Comparison of ENCODE assay signal across 7 mouse cellular contexts in genomic region chr3:96102100-96102872, GRCm38 (mm10). TPM values are rescaled to one million over a fixed set of nuclear protein-coding genes. Genes with fewer than 3 reads are reported as not detected.
DNase-seq lines count a peak whose midpoint lies in the region; ATAC-seq lines count a peak whose summit lies in the region.

No protein-coding gene starts in this region.

- peak overlapping the region; percentile 31 for H3K4me3 ChIP-seq in brown adipose tissue, adult 24 weeks (ENCODE audit: insufficient read depth, low read depth, low read length)
- H3K4me3 ChIP-seq in forebrain, embryonic 13.5 days, result peak overlapping the region; percentile 27
- H3K4me3 ChIP-seq in hindbrain, embryonic 13.5 days, result peak overlapping the region; percentile 27
- peak overlapping the region; percentile 13; the same call in 1 of the 2 replicates for H3K4me3 ChIP-seq in macrophage (ENCODE audit: inconsistent target)

- ATAC-seq in forebrain, embryonic 13.5 days, result peak; percentile 39; the same call in 1 of the 2 replicates
- ATAC-seq in hindbrain, embryonic 13.5 days (ENCODE audit: low FRiP score), result peak; percentile 34; the same call in 1 of the 2 replicates

- peak overlapping the region; percentile 54 for H3K4me2 ChIP-seq in forebrain, embryonic 13.5 days
- H3K4me2 ChIP-seq in hindbrain, embryonic 13.5 days, result peak overlapping the region; percentile 48

- 17% methylated on average over 14 of the region's 14 CpGs for WGBS in forebrain, embryonic 13.5 days
- 17% methylated on average over 14 of the region's 14 CpGs for WGBS in hindbrain, embryonic 13.5 days
- 38% methylated on average over 14 of the region's 14 CpGs for WGBS in macrophage (ENCODE audit: missing documents)

- no peak overlapping the region for H3K27ac ChIP-seq in brown adipose tissue, adult 24 weeks (replicated peaks; ENCODE audit: low read depth, low read length)
- H3K27ac ChIP-seq in forebrain, embryonic 13.5 days, result no peak overlapping the region
- no peak overlapping the region for H3K27ac ChIP-seq in hindbrain, embryonic 13.5 days
- no peak overlapping the region for H3K27ac ChIP-seq in macrophage

- peak; percentile 43 for DNase-seq in MN1 (ENCODE audit: low spot score)
- DNase-seq in left cerebral cortex, adult 18-20 months (ENCODE audit: low spot score in 2 of 2), result peak; percentile 28 to 29
- peak; percentile 47 for DNase-seq in spleen, adult 12 weeks (ENCODE audit: low spot score)

- H3K36me3 ChIP-seq in forebrain, embryonic 13.5 days (ENCODE audit: poor library complexity, severe bottlenecking), result no peaks in the 10 kb centered on the region
- H3K36me3 ChIP-seq in hindbrain, embryonic 13.5 days, result no peaks in the 10 kb centered on the region
- H3K36me3 ChIP-seq in macrophage (ENCODE audit: inconsistent target), result no peaks in the 10 kb centered on the region

- no peaks in the 10 kb centered on the region for H3K27me3 ChIP-seq in forebrain, embryonic 13.5 days
- H3K27me3 ChIP-seq in hindbrain, embryonic 13.5 days, result no peaks in the 10 kb centered on the region

- peaks cover 3% of the 10 kb centered on the region; the same call in 1 of the 2 replicates for H3K4me1 ChIP-seq in brown adipose tissue, adult 24 weeks (ENCODE audit: control insufficient read depth, insufficient read depth, insufficient read length, low read length)
- H3K4me1 ChIP-seq in forebrain, embryonic 13.5 days, result peaks cover 30% of the 10 kb centered on the region
- H3K4me1 ChIP-seq in hindbrain, embryonic 13.5 days (replicated peaks), result peaks cover 25% of the 10 kb centered on the region

- peak overlapping the region; percentile 16 for H3K9ac ChIP-seq in forebrain, embryonic 13.5 days
- peak overlapping the region; percentile 13; the same call in 1 of the 2 replicates for H3K9ac ChIP-seq in hindbrain, embryonic 13.5 days

- no peaks in the 10 kb centered on the region for H3K9me3 ChIP-seq in forebrain, embryonic 13.5 days (replicated peaks)
- H3K9me3 ChIP-seq in hindbrain, embryonic 13.5 days, result no peaks in the 10 kb centered on the region

- peaks cover 12% of the 10 kb centered on the region for H3K79me2 ChIP-seq in macrophage (ENCODE audit: inconsistent target)

RNA-seq across cellular contexts. Expression of gene Otud7b, which starts 2.0 kb away (rescaled TPM):
- polyA plus RNA-seq in brown adipose tissue, adult 24 weeks (2012; ENCODE audit: insufficient read depth, insufficient read length, missing spikeins), result 6.9 and 8.3 TPM in 2 replicates
- 11.9 and 12.4 TPM in 2 replicates for polyA plus RNA-seq in forebrain, embryonic 13.5 days (2015; fragmentation: Nextera tagmentation; extraction: Ambion mirVana)
- polyA plus RNA-seq in hindbrain, embryonic 13.5 days (2015; fragmentation: Nextera tagmentation; extraction: Ambion mirVana), result 11.0 and 13.6 TPM in 2 replicates
- 10 to 100 TPM; 37.0 to 38.1 TPM for total RNA-seq in left cerebral cortex, adult 18-20 months (2021)
- 100 to 1,000 TPM in 2 of 26 experiments, 10 to 100 TPM in 24; 22.7 to 133 (median 45.4) TPM for total RNA-seq in macrophage (2018; cell fraction: chromatin; rRNA removed)
- total RNA-seq in macrophage (2018; cell fraction: cytosol; rRNA removed), result 10 to 100 TPM in 25 of 26 experiments, 1 to 10 TPM in 1; 9.8 to 27.5 (median 15.3) TPM
- total RNA-seq in macrophage (2018; cell fraction: nucleus; rRNA removed), result 10 to 100 TPM; 15.6 to 56.0 (median 25.7) TPM
- polyA plus RNA-seq in macrophage (2018), result 9.7 to 10.5 TPM (median 10.4 TPM) in 3 replicates

RNA-seq across cellular contexts. Expression of gene Vps45, which starts 44.0 kb away (rescaled TPM):
- 16.6 and 23.7 TPM in 2 replicates for polyA plus RNA-seq in brown adipose tissue, adult 24 weeks (2012; ENCODE audit: insufficient read depth, insufficient read length, missing spikeins)
- polyA plus RNA-seq in forebrain, embryonic 13.5 days (2015; fragmentation: Nextera tagmentation; extraction: Ambion mirVana), result 51.9 and 62.2 TPM in 2 replicates
- polyA plus RNA-seq in hindbrain, embryonic 13.5 days (2015; fragmentation: Nextera tagmentation; extraction: Ambion mirVana), result 62.9 and 64.0 TPM in 2 replicates
- total RNA-seq in left cerebral cortex, adult 18-20 months (2021), result 10 to 100 TPM; 46.4 to 46.7 TPM
- 10 to 100 TPM in 25 of 26 experiments, 1 to 10 TPM in 1; 10.0 to 70.7 (median 32.2) TPM for total RNA-seq in macrophage (2018; cell fraction: chromatin; rRNA removed)
- total RNA-seq in macrophage (2018; cell fraction: cytosol; rRNA removed), result 10 to 100 TPM; 16.1 to 37.6 (median 25.1) TPM
- 10 to 100 TPM; 10.6 to 63.5 (median 24.8) TPM for total RNA-seq in macrophage (2018; cell fraction: nucleus; rRNA removed)
- polyA plus RNA-seq in macrophage (2018), result 18.6 to 31.7 TPM (median 25.9 TPM) in 3 replicates

RNA-seq across cellular contexts. Expression of gene Mtmr11, which starts 59.5 kb away (rescaled TPM):
- polyA plus RNA-seq in brown adipose tissue, adult 24 weeks (2012; ENCODE audit: insufficient read depth, insufficient read length, missing spikeins), result 2.8 and 2.9 TPM in 2 replicates
- polyA plus RNA-seq in forebrain, embryonic 13.5 days (2015; fragmentation: Nextera tagmentation; extraction: Ambion mirVana), result 9.0 and 12.9 TPM in 2 replicates
- polyA plus RNA-seq in hindbrain, embryonic 13.5 days (2015; fragmentation: Nextera tagmentation; extraction: Ambion mirVana), result 11.5 and 12.8 TPM in 2 replicates
- 1 to 10 TPM; 6.9 to 8.5 TPM for total RNA-seq in left cerebral cortex, adult 18-20 months (2021)
- 10 to 100 TPM in 4 of 26 experiments, 1 to 10 TPM in 22; 1.1 to 21.1 (median 5.5) TPM for total RNA-seq in macrophage (2018; cell fraction: chromatin; rRNA removed)
- total RNA-seq in macrophage (2018; cell fraction: cytosol; rRNA removed), result 1 to 10 TPM in 17 of 26 experiments, under 1 TPM in 9; 0.48 to 2.3 (median 1.2) TPM
- 10 to 100 TPM in 4 of 26 experiments, 1 to 10 TPM in 21, under 1 TPM in 1; 0.93 to 13.2 (median 3.1) TPM for total RNA-seq in macrophage (2018; cell fraction: nucleus; rRNA removed)
- 1.2 to 2.4 TPM (median 1.8 TPM) in 3 replicates for polyA plus RNA-seq in macrophage (2018)
